Comparison of ENCODE assay signal across 16 mouse cellular contexts in genomic region chr1:157532826-157533460, GRCm38 (mm10). TPM values are rescaled to one million over a fixed set of nuclear protein-coding genes. Genes with fewer than 3 reads are reported as not detected.
DNase-seq lines count a peak whose midpoint lies in the region; ATAC-seq and TF ChIP-seq lines count a peak whose summit lies in the region.
"Had no signal": no experiment of that assay in that cellular context is flagged by ENCODE, and none has a peak within 500 bp of the region (broad histone marks: within the 10 kb centered on the region; RNA-seq: fewer than 3 reads in every experiment).

No protein-coding gene starts in this region.

- H3K4me3 ChIP-seq in lung, adult 2 months (replicated peaks; ENCODE audit: extremely low read depth, low read depth, low read length): no peak overlapping the region
- H3K4me3 ChIP-seq: embryonic facial prominence, embryonic 12.5 days; forebrain, embryonic 10.5 days; heart, embryonic 15.5 days; intestine, embryonic 15.5 days; liver, embryonic 15.5 days; midbrain, embryonic 12.5 days had no signal

- H3K4me1 ChIP-seq in lung, adult 2 months (ENCODE audit: control insufficient read depth, insufficient read depth, low read length): no peaks in the 10 kb centered on the region; the same call in 1 of the 2 replicates
- H3K4me1 ChIP-seq: embryonic facial prominence, embryonic 12.5 days; intestine, embryonic 15.5 days; liver, embryonic 15.5 days had no signal

- peak; percentile 85 for ATAC-seq in cerebellum, adult (ENCODE audit: insufficient number of reproducible peaks, low FRiP score, low TSS enrichment)
- peak; percentile 79 for ATAC-seq in megakaryocyte progenitor cell, adult 5-6 weeks (replicated peaks; ENCODE audit: poor library complexity)
- ATAC-seq: intestine, embryonic 15.5 days had no signal

- no peak for TF ChIP-seq POLR2A in lung, adult 2 months (IDR thresholded peaks at IDR 0.05; ENCODE audit: borderline replicate concordance, extremely low read depth, low read depth, low read length)

- intact Hi-C loops in left cerebral cortex, postnatal 4 days (cut with DNase I): loop anchor here (10.0 kb wide), 2 partner anchors 118 to 238 kb away; partner anchors contain the start of gene Rasal2

- TF ChIP-seq CTCF in lung, adult 2 months (IDR thresholded peaks at IDR 0.05; ENCODE audit: insufficient read depth, low read length): no peak

- 50% methylated on average over 8 of the region's 8 CpGs for WGBS in lung, adult 2 months

- DNase-seq in left cerebral cortex, postnatal 4 days: peak; percentile 82
- DNase-seq in left cerebral cortex, adult 9 months (ENCODE audit: low spot score in 2 of 2): no peak
- peak; percentile 93 for DNase-seq in cerebellum, postnatal 14 days
- no peak for DNase-seq in lung, adult 2 months
- DNase-seq in layer of hippocampus, adult 9-11 months: no peak
- DNase-seq in adrenal gland, adult 2 months: no peak
- DNase-seq: adrenal gland, postnatal 14 days; kidney, postnatal 14 days had no signal

RNA-seq across cellular contexts. Expression of gene Sec16b, which starts 26.4 kb away (rescaled TPM):
- under 1 TPM; 0.36 to 0.42 TPM for total RNA-seq in left cerebral cortex, postnatal 4 days (2021)
- total RNA-seq in megakaryocyte progenitor cell, adult 5-6 weeks (2015): 0.93 and 1.2 TPM in 2 replicates
- 0.17 and 0.54 TPM in 2 replicates for total RNA-seq in megakaryocyte progenitor cell, adult 5-6 weeks (2017)
- 5.8 and 8.0 TPM in 2 replicates for polyA plus RNA-seq in lung, adult 2 months (2012; rRNA removed)
- 1 to 10 TPM in 1 of 2 experiments, under 1 TPM in 1; 0.78 to 1.2 TPM for total RNA-seq in adrenal gland, adult 2 months (2021)
- polyA plus RNA-seq in adrenal gland, adult 2 months (2012; rRNA removed): 1.00 and 1.1 TPM in 2 replicates

Comparison
In these comparisons a context has a peak if more than half of its experiments do, and no peak if none do; other contexts are left out.
1. DNase-seq: peak in left cerebral cortex, postnatal 4 days (single experiment) and cerebellum, postnatal 14 days (2 of 2); none in left cerebral cortex, adult 9 months (0 of 2), lung, adult 2 months (single experiment), layer of hippocampus, adult 9-11 months (single experiment) and adrenal gland, adult 2 months (single experiment).